Mouse (Mus musculus) embryonic fibroblast, embryonic 13.5 days (primary cell): ENCODE results near the gene Mapk8ip1. TPM values are rescaled to one million over a fixed set of nuclear protein-coding genes. Genes with fewer than 3 reads are reported as not detected.

Source experiments
- H3K27ac ChIP-seq: 2 replicates; pipeline ENCODE4 v1.5.1; 2012; ENCODE audit warnings: low read length, control low read depth, inconsistent platforms; ENCODE audit not compliant: insufficient read depth
- H3K4me1 ChIP-seq: 2 replicates; pipeline ENCODE4 v1.6.1; 2011; ENCODE audit warnings: low read length; ENCODE audit not compliant: control insufficient read depth, insufficient read depth
- H3K4me3 ChIP-seq: 2 replicates; pipeline ENCODE4 v1.5.1; 2011; ENCODE audit warnings: mild to moderate bottlenecking, control low read depth, low read length; ENCODE audit not compliant: insufficient read depth
- CTCF ChIP-seq: IDR thresholded peaks from 2 replicates; pipeline ENCODE4 v1.5.1; 2011; ENCODE audit warnings: mild to moderate bottlenecking, control low read depth, low read length, moderate library complexity, borderline replicate concordance; ENCODE audit not compliant: insufficient read depth
- POLR2A ChIP-seq: IDR thresholded peaks from 2 replicates; pipeline ENCODE4 v1.6.1; 2011; ENCODE audit warnings: low read depth, mild to moderate bottlenecking, control low read depth, low read length, moderate library complexity
- polyA plus RNA-seq: library from polyadenylated mRNA; stranded (reverse); fragments of >200 nt; gene quantifications from 2 replicates; pipeline ENCODE4 v1.2.4, GENCODE M21; 2011; ENCODE audit warnings: low read depth; ENCODE audit not compliant: missing spikeins, insufficient read length

Mapk8ip1 gene
- 7.1 and 8.6 TPM in 2 replicates for polyA plus RNA-seq

DNA sequence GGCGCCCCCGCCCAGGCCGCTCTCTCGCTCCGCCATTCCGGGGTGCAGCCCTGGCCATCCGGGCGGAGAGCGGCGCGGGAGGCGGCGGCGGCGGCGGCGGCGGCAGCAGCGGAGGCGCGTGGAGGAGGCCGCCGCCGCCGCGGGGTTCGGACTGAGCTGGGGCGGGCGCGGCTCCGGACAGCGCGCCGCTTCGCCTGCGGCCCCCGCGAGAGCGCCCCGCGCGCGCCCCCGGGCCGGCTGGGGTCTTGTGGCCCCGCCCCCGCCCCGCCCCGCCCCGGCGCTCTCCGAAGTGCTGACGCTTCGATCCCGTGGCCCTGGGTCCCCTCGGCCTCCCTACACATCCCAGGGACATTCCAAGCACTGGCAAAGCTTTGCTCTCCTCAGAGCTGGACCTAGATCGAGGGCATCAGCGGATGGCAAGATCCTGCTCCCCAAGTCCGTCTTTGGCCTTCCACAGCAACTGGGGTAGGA, at the start of gene Mapk8ip1:
Mapk8ip1 (minus strand) TSS at position 173 of the 471 bp plus-strand sequence.
- Histone ChIP-seq H3K4me3 (no peak within 1 kb of the TSS), H3K4me1 (no peaks in the 10 kb centered on the region), H3K27ac (no peak within 1 kb of the TSS)
- TF ChIP-seq CTCF (no peak), POLR2A (no peak)

DNA sequence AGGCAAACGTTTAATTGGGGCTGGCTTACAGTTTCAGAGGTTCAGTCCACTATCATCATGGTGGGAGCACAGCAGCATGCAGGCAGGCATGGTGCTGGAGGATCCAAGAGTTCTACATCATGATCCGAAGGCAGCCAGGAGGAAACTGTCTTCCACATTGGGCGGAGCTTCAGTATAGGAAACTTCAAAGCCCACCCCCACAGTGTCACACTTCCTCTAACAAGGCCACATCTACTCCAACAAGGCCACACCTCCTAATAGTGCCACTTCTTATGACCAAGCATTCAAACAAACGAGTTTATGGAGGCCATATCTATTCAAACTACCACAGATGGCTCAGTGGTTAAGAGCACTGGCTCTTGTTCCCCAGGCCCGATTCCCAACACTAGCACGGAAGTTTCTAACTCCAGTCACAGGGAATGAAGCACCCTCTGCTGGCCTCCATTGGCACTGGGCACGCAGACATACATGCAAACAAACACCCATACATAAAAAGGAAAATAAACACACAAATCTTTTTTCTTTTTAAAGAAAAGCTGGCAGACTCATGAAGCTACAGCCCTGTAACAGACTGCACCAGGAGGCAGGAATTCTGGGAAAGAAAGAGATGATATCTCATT, 46.2 kb upstream of the Mapk8ip1 start:
- Histone ChIP-seq H3K27ac (no peak overlapping the region), H3K4me1 (no peaks in the 10 kb centered on the region), H3K4me3 (no peak overlapping the region)
- TF ChIP-seq CTCF (no peak; the same call in 1 of the 2 replicates), POLR2A (no peak)

GRCm38 (mm10) chr2:92446656-92447055, 45.6 kb upstream of the Mapk8ip1 start:
- Histone ChIP-seq H3K4me1 (no peaks in the 10 kb centered on the region), H3K27ac (no peak overlapping the region), H3K4me3 (no peak overlapping the region)
- TF ChIP-seq POLR2A, result no peak
- TF ChIP-seq CTCF, result no peak

DNA sequence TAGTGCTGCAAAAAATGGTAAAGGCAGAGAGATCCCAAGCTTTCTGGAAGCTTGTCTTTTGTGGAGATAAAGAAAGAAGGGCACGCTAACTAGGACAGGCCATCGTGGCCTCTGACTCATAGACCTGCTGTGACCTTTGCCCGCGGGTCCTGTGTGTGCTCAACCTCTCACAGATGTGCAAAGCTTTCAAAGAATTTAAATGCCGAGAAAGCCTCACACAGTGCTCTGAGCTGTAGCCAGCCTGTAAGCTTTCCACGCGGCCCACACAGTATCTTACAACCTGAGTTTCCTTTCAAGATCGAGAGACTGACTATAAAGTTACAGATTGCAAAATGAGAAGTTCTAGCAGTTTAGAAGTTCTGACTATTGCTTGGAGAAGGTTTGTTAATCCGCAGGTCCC, 44.8 kb upstream of the Mapk8ip1 start:
- H3K4me1 ChIP-seq, result no peaks in the 10 kb centered on the region
- H3K27ac ChIP-seq, result no peak overlapping the region
- H3K4me3 ChIP-seq, result no peak overlapping the region
- TF ChIP-seq POLR2A (no peak), CTCF (no peak)

- Histone ChIP-seq H3K4me3 (no peak overlapping the region), H3K4me1 (no peaks in the 10 kb centered on the region)
Measured at GRCm38 (mm10) chr2:92444376-92444775, 43.3 kb upstream of the Mapk8ip1 start.

DNA sequence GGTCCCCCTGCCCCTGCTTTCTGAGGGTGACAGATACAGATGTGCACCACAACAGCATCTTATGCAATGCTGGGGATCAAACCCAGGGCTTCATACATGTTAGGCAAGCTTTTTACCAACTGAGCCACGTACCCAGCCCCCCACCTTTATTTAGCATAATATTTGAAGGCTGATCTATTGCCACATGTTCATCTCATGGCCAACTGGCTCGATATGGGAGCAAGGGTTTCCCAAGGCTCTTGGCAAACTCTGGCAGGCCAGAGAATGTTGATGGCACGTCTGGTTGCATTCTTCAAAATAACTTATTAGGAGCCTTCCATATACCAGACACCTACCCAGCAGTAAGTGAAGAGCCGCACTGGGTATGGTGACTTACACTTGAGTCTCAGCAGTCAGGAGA, 42.2 kb upstream of the Mapk8ip1 start:
- no peak overlapping the region for H3K27ac ChIP-seq
- no peak for TF ChIP-seq CTCF
- TF ChIP-seq POLR2A, result no peak
- no peaks in the 10 kb centered on the region for H3K4me1 ChIP-seq
- no peak overlapping the region for H3K4me3 ChIP-seq

More at GRCm38 (mm10) chr2:92444376-92444775, 43.3 kb upstream of the Mapk8ip1 start:
- H3K27ac ChIP-seq, result no peak overlapping the region
- TF ChIP-seq CTCF, result no peak

DNA sequence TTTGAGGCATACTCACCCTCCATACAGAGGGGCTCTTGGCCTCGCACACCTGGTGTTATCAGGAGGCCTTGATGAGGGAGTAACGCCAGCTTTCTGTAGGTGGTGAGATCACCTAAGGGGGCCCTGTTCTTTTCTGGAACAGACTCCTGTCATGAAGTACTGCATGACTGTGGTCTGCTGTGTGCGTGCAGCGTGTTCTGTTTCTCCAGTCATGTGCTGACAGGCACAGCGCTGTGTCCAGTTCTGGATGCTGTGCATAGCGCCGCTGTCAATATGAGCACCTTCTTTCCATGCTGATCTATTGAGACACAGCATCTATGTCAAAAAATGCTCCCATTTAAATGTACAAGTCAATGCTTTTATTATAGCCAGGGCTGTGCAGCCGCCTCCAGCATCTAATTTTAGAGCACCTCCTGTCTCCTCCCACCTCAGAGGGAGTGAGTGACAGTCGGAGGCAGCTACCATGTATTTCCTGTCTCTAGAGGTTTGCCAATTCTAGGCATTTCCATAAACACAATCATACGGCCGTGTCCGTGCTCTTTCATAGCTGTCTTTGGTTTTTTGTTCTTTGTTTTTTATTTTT, 41.4 kb upstream of the Mapk8ip1 start:
- TF ChIP-seq CTCF (no peak), POLR2A (no peak)
- Histone ChIP-seq H3K4me1 (peaks cover 2% of the 10 kb centered on the region; the same call in 1 of the 2 replicates), H3K4me3 (no peak overlapping the region), H3K27ac (no peak overlapping the region)

DNA sequence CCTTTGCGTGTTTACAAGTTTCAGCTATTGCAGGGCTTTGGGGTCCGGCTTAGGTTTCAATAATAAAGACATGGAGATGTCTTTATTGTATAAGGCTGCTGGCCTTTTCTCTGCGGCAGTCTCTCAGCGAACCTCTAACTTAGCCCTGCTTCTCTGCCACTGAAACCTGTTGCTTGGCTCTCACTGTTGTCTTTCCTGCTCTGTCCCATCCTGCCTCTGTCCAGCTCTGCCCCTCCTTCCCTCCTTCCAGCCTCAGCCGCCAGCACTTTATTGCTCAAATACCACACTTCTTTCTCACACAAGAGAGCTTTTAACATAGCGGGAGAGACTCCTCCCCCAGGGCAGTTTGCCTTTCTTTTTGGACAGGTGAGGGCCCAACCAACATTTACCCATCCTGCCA, 39.4 kb upstream of the Mapk8ip1 start:
- Histone ChIP-seq H3K27ac (no peak overlapping the region), H3K4me1 (peaks cover 2% of the 10 kb centered on the region; the same call in 1 of the 2 replicates), H3K4me3 (no peak overlapping the region)
- TF ChIP-seq POLR2A, result no peak
- TF ChIP-seq CTCF, result no peak

- no peak overlapping the region for H3K27ac ChIP-seq
- no peak overlapping the region for H3K4me3 ChIP-seq
- peaks cover 2% of the 10 kb centered on the region; the same call in 1 of the 2 replicates for H3K4me1 ChIP-seq
- TF ChIP-seq POLR2A (no peak), CTCF (no peak)
Measured at GRCm38 (mm10) chr2:92438567-92438966, 37.5 kb upstream of the Mapk8ip1 start.

DNA sequence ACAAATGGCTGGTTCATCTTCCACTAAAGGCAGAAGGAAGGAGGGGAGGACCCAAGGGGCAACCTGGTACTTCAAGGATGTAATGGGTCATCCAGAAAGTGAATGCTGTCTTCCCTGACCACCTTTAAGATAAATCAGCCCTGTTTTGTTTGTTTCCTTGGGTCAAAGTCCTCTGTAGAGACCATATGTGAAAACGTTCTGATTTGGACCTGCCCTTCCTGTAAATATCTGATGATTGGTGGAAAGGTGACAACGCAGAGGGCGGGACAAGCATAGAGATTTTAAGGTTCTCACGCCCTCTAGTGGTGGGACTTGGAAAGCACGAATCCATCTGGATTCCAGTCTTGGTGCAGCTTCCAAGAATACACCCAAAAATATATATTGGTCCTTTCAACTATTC, 36.8 kb upstream of the Mapk8ip1 start:
- Histone ChIP-seq H3K4me3 (no peak overlapping the region), H3K27ac (no peak overlapping the region), H3K4me1 (peaks cover 2% of the 10 kb centered on the region; the same call in 1 of the 2 replicates)
- TF ChIP-seq POLR2A (no peak), CTCF (peak; percentile 46; the same call in 1 of the 2 replicates)
